Mouse (Mus musculus): ENCODE results near the gene Cenpi. TPM values are rescaled to one million over a fixed set of nuclear protein-coding genes. Genes with fewer than 3 reads are reported as not detected.

The Cenpi gene
- total and polyA plus RNA-seq, 3 experiments = 0.86 to 42.6 (median 37.9) TPM

DNA sequence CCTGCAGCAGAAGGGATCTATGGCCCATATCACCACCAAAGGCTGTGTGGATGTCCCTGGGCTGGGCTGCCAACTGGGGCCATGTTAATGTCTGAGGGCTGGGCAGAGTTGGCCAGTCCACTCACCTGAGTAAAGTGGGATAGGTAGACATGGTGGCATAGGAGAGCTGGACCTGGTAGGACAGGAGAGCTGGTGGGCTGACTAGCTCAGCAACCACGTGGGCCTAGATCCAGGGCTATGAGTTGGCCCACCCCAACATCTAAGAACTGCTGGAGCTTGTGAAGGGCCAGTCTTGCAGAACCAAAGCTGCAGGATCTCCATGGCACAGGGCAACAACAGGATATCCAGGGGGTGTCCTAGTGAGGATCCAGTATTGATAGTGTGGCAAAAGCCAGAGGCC, 57.5 kb downstream of the Cenpi start:
- ATAC-seq (ENCODE audit: extremely low read depth, insufficient number of reproducible peaks, low FRiP score, poor library complexity, severe bottlenecking) = no peak
- Histone ChIP-seq H3K36me3 (replicated peaks) (peaks cover 33% of the 10 kb centered on the region), H3K9me3 (replicated peaks) (no peaks in the 10 kb centered on the region), H3K27me3 (ENCODE audit: insufficient read depth, low read length) (no peaks in the 10 kb centered on the region), H3K4me1 (ENCODE audit: insufficient read depth, low read depth, low read length) (no peaks in the 10 kb centered on the region), H3K4me3 (ENCODE audit: low read depth, low read length) (no peak overlapping the region)
- TF ChIP-seq TAL1 (conservative IDR thresholded peaks at IDR 0.05; ENCODE audit: low read depth, low read length) = no peak
- no peak for DNase-seq (ENCODE audit: low spot score)

DNA sequence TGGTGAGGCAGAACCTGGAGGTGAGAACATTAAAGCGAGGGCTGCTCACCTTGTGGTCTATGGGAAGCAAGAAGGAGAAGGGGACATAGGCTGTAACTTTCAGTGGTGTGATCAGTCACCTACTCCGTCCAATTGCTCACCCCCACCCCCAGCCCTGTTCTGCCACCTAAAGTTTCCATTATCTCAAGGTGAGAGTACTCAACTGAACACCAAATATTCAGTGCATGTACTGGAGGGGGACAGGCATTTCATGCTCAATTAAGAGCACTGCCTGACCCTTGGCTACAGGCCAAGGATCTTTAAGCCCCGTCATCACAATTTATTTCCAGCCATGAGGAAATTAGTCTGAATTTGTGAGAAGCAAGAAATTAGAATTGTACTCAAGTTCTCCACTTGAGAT, 58.7 kb downstream of the Cenpi start:
- H3K4me3 ChIP-seq (ENCODE audit: low read depth, low read length) = no peak overlapping the region
- peaks cover 31% of the 10 kb centered on the region for H3K36me3 ChIP-seq (replicated peaks)
- no peaks in the 10 kb centered on the region for H3K9me3 ChIP-seq (replicated peaks)
- TF ChIP-seq POLR2AphosphoS5 (IDR thresholded peaks at IDR 0.05; ENCODE audit: insufficient replicate concordance, low read depth, low read length) (no peak), CTCF (IDR thresholded peaks at IDR 0.05; ENCODE audit: low read depth, low read length) (no peak), TAL1 (conservative IDR thresholded peaks at IDR 0.05; ENCODE audit: low read depth, low read length) (no peak), GATA2 (IDR thresholded peaks at IDR 0.05; ENCODE audit: borderline replicate concordance, low read depth, low read length) (no peak), GATA1 (IDR thresholded peaks at IDR 0.05; ENCODE audit: borderline replicate concordance, low read length) (no peak)
- no peak for DNase-seq (ENCODE audit: low spot score)
- no peaks in the 10 kb centered on the region for H3K27me3 ChIP-seq (ENCODE audit: insufficient read depth, low read length)
- no peaks in the 10 kb centered on the region for H3K4me1 ChIP-seq (ENCODE audit: insufficient read depth, low read depth, low read length)
- no peak for ATAC-seq (ENCODE audit: extremely low read depth, insufficient number of reproducible peaks, low FRiP score, poor library complexity, severe bottlenecking)

DNA sequence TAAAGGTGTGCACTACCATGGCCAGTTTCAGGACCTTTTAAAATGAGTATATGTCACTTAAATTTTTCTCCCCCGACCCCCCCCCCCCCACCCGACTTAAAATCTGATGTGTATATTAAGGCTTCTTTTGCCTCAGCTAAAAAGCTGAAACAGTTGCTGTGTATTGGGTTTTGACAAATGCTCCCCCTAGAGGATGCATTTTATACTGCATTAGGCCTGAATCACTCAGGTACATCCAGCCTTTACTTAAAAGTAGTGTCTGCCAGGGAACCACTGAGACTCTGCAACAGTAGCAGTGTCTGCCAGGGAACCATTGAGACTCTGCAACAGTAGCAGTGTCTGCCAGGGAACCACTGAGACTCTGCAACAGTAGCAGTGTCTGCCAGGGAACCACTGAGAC, 63.4 kb downstream of the Cenpi start:
- Histone ChIP-seq H3K4me1 (ENCODE audit: insufficient read depth, low read depth, low read length) (no peaks in the 10 kb centered on the region), H3K4me3 (ENCODE audit: low read depth, low read length) (no peak overlapping the region), H3K9me3 (replicated peaks) (no peaks in the 10 kb centered on the region), H3K27me3 (ENCODE audit: insufficient read depth, low read length) (no peaks in the 10 kb centered on the region), H3K36me3 (replicated peaks) (peaks cover 8% of the 10 kb centered on the region)
- TF ChIP-seq GATA2 (IDR thresholded peaks at IDR 0.05; ENCODE audit: borderline replicate concordance, low read depth, low read length) (no peak), TAL1 (conservative IDR thresholded peaks at IDR 0.05; ENCODE audit: low read depth, low read length) (no peak)
- ATAC-seq (ENCODE audit: extremely low read depth, insufficient number of reproducible peaks, low FRiP score, poor library complexity, severe bottlenecking) (no peak), DNase-seq (ENCODE audit: low spot score) (no peak)

DNA sequence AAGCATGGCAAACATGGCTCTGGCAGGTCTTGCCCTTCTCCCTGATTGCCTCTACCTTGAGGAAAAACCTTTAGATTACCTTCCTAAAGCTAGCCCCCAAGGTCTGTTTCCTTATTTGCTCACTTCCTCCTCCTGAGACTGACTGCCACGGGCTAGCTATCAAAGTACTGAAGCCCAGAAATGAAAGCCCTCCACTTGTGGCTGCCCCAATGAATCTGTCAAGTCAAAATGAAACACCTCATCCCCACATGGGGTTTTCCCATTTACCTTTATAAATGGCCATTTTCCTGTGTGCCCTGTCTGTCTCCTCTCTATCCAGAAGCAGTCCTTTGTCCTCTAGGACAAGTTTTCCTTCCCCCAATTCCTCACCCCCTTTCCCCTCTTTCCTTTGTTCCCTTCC, 66.3 kb downstream of the Cenpi start:
- DNase-seq (ENCODE audit: low spot score) = no peak
- Histone ChIP-seq H3K36me3 (replicated peaks) (peaks cover 2% of the 10 kb centered on the region), H3K4me3 (ENCODE audit: low read depth, low read length) (no peak overlapping the region), H3K9me3 (replicated peaks) (no peaks in the 10 kb centered on the region), H3K27me3 (ENCODE audit: insufficient read depth, low read length) (no peaks in the 10 kb centered on the region), H3K4me1 (ENCODE audit: insufficient read depth, low read depth, low read length) (no peaks in the 10 kb centered on the region)
- TF ChIP-seq GATA1 (IDR thresholded peaks at IDR 0.05; ENCODE audit: borderline replicate concordance, low read length) (no peak), GATA2 (IDR thresholded peaks at IDR 0.05; ENCODE audit: borderline replicate concordance, low read depth, low read length) (no peak), POLR2AphosphoS5 (IDR thresholded peaks at IDR 0.05; ENCODE audit: insufficient replicate concordance, low read depth, low read length) (no peak), TAL1 (conservative IDR thresholded peaks at IDR 0.05; ENCODE audit: low read depth, low read length) (no peak), CTCF (IDR thresholded peaks at IDR 0.05; ENCODE audit: low read depth, low read length) (no peak)
- no peak for ATAC-seq (ENCODE audit: extremely low read depth, insufficient number of reproducible peaks, low FRiP score, poor library complexity, severe bottlenecking)

DNA sequence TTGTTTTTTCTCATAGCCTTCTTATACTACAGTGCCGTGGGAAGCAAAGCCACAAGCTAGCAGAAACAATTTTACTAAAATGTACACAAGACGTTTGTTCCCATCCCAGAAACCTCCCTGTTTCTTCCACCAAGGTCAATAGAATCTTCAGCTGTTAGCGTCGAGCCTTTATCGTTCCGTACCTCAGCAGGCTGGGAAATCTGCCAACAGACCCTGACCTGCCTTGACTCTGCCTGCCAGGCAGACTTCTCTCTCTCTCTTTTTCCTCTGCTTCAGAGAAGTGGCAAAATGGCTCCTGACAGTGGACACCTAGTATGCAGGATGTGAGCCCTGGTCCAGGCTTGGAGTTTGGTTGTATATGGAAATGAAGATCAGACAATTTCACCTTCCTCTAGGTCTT, 77.0 kb downstream of the Cenpi start:
- H3K27me3 ChIP-seq (ENCODE audit: insufficient read depth, low read length) = no peaks in the 10 kb centered on the region
- DNase-seq (ENCODE audit: low spot score) (no peak), ATAC-seq (ENCODE audit: extremely low read depth, insufficient number of reproducible peaks, low FRiP score, poor library complexity, severe bottlenecking) (no peak)
- H3K4me1 ChIP-seq (ENCODE audit: insufficient read depth, low read depth, low read length) = no peaks in the 10 kb centered on the region
- TF ChIP-seq TAL1 (conservative IDR thresholded peaks at IDR 0.05; ENCODE audit: low read depth, low read length) = no peak
- no peak for TF ChIP-seq CTCF (IDR thresholded peaks at IDR 0.05; ENCODE audit: low read depth, low read length)
- no peak for TF ChIP-seq POLR2AphosphoS5 (IDR thresholded peaks at IDR 0.05; ENCODE audit: insufficient replicate concordance, low read depth, low read length)
- TF ChIP-seq GATA1 (IDR thresholded peaks at IDR 0.05; ENCODE audit: borderline replicate concordance, low read length) = no peak
- TF ChIP-seq GATA2 (IDR thresholded peaks at IDR 0.05; ENCODE audit: borderline replicate concordance, low read depth, low read length) = no peak
- H3K36me3 ChIP-seq (replicated peaks) = no peaks in the 10 kb centered on the region
- H3K4me3 ChIP-seq (ENCODE audit: low read depth, low read length) = no peak overlapping the region
- no peaks in the 10 kb centered on the region for H3K9me3 ChIP-seq (replicated peaks)

DNA sequence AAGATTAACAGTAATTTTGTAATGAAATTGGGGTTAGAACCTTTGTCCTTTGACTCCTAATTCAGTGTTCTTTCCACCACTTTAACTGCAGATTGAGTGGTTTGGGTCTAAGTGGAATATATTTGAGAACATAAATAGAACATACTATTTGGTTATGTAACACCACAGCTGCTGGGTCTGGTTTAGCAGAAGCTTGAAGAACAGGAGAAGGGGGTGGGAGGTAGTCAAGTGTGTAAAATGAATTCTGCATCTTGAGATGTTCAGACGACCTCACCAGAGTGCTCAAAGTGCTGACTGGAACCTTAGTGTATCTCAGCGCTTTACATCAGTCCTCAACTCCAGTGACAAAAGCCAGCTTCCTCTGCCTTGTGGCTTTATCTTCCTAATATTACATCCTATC, 91.1 kb downstream of the Cenpi start:
- no peaks in the 10 kb centered on the region for H3K4me1 ChIP-seq (ENCODE audit: insufficient read depth, low read depth, low read length)
- no peak overlapping the region for H3K4me3 ChIP-seq (ENCODE audit: low read depth, low read length)
- no peaks in the 10 kb centered on the region for H3K27me3 ChIP-seq (ENCODE audit: insufficient read depth, low read length)
- DNase-seq (ENCODE audit: low spot score) = no peak
- H3K36me3 ChIP-seq (replicated peaks) = no peaks in the 10 kb centered on the region
- H3K9me3 ChIP-seq (replicated peaks) = no peaks in the 10 kb centered on the region
- TF ChIP-seq CTCF (IDR thresholded peaks at IDR 0.05; ENCODE audit: low read depth, low read length) = no peak
- TF ChIP-seq POLR2AphosphoS5 (IDR thresholded peaks at IDR 0.05; ENCODE audit: insufficient replicate concordance, low read depth, low read length) = no peak
- no peak for TF ChIP-seq TAL1 (conservative IDR thresholded peaks at IDR 0.05; ENCODE audit: low read depth, low read length)
- no peak for TF ChIP-seq GATA1 (IDR thresholded peaks at IDR 0.05; ENCODE audit: borderline replicate concordance, low read length)
- TF ChIP-seq GATA2 (IDR thresholded peaks at IDR 0.05; ENCODE audit: borderline replicate concordance, low read depth, low read length) = no peak
- no peak for ATAC-seq (ENCODE audit: extremely low read depth, insufficient number of reproducible peaks, low FRiP score, poor library complexity, severe bottlenecking)

DNA sequence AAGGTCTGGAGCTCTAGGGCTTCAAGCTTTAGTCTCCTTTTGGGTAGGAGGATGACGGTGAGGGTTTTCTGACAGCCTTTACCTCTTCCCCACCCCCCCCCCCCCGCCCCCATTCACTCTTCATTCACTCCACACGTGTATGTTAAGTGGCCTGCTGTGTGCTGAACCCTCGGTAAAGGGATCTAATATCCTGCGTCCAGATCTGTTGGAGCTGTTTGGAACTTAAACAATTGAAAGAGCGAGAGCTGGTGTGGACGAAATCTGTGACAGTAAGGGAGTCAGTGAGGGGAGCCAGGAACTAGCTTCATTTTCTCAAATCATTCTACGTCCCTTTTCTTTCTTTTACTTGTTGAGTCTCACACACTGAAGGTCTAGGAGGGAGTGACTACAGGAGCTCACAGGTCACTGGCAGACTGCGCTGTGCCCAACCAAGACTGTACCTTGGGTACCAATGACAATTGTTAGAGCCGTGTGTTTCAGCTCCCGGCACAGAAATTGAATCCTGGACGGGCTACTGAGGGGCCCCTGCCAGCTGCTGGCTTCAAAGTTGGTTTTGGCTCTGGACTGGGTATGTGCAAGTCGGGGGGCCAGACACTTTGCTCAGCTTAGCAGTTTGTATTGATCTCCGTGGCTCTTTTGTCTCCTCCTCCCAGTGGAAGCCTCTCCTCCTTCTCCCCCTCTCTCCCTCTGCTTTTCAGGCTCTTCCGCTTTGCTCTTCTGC, 96.1 kb downstream of the Cenpi start, which contains the start of gene Drp2:
Gene Drp2 (plus strand): TSS at position 689 of the 721 bp plus-strand sequence.
- Histone ChIP-seq H3K9me3 (replicated peaks) (no peaks in the 10 kb centered on the region), H3K4me3 (ENCODE audit: low read depth, low read length) (no peak within 1 kb of the TSS), H3K4me1 (ENCODE audit: insufficient read depth, low read depth, low read length) (no peaks in the 10 kb centered on the region), H3K36me3 (replicated peaks) (no peaks in the 10 kb centered on the region), H3K27me3 (ENCODE audit: insufficient read depth, low read length) (no peaks in the 10 kb centered on the region)
- ATAC-seq (ENCODE audit: extremely low read depth, insufficient number of reproducible peaks, low FRiP score, poor library complexity, severe bottlenecking) = no peak
- TF ChIP-seq TAL1 (conservative IDR thresholded peaks at IDR 0.05; ENCODE audit: low read depth, low read length) = no peak
- no peak for TF ChIP-seq GATA2 (IDR thresholded peaks at IDR 0.05; ENCODE audit: borderline replicate concordance, low read depth, low read length)
- TF ChIP-seq CTCF (IDR thresholded peaks at IDR 0.05; ENCODE audit: low read depth, low read length) = no peak
- no peak for TF ChIP-seq GATA1 (IDR thresholded peaks at IDR 0.05; ENCODE audit: borderline replicate concordance, low read length)
- no peak for TF ChIP-seq POLR2AphosphoS5 (IDR thresholded peaks at IDR 0.05; ENCODE audit: insufficient replicate concordance, low read depth, low read length)
- no peak for DNase-seq (ENCODE audit: low spot score)
